Mouse (Mus musculus) megakaryocyte progenitor cell, adult 5-6 weeks (primary cell): ENCODE data around the gene Gm6993. TPM values are rescaled to one million over a fixed set of nuclear protein-coding genes. Genes with fewer than 3 reads are reported as not detected.

ENCODE experiments used
- ATAC-seq: replicated peaks from 2 replicates; pipeline ENCODE4 v1.8.0; 2016; ENCODE audit warnings: mild to moderate bottlenecking, moderate TSS enrichment, inconsistent platforms; ENCODE audit not compliant: poor library complexity
- total RNA-seq, 2 experiments: library from RNA; stranded (forward) in 1 of 2; stranded (reverse) in 1 of 2; fragments of 157-497, 149-512 nt in 1 of 2; fragments of 200-1000 nt in 1 of 2; gene quantifications; 2 replicates each; pipeline versions ENCODE4 v1.2.3 to v1.2.4; 2015 to 2017

Gene Gm6993
- total RNA-seq, 2 experiments from 2014 or later, result not detected

DNA sequence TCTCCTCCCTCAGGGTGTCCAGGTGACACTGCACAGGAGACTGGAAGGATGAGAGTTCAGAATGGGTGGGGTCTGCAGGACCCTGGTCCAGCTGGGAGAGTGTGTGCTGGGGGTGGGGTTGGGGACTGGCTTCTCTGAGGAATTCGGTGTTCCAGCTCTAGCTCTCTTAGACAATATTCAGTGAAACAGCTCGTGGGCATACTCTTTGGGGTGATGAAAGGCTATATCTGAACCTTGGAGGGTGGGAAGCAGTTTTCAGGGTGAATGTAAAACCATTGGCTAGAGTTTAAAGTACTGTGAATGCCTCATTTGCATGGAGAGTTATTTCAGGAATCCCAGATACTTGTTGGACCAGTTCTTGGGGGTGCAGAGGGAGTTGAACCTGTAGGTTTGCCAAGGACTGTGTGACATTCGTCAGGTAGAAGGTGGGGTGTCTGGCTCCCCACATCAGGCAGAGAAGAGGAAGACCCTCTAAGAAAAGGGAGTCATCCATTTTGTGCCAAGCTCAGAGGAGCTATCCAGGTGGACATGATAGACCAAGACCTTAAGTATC is 1.5 kb upstream of the Gm6993 start:
- no peak for ATAC-seq

DNA sequence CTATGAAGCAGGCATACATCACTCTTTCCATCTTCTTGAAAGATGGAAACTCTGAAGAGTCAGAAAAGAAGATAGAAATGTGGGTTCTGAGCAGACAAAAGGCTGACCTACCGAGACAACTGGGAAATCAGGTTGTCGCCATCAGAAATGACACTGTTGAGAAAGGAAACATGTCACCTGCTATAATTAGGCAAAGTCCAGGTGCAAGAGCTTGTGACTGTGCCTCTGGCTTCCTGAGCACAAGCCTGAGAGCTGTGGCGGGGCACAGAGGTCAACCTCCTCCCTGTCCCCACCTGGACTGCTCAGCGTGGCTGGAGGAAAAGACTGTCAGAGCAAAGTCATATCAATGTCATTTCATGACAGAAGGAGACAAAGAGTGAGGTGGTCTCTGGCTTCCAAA is 772 bp upstream of the Gm6993 start:
- ATAC-seq, result no peak

- no peak for ATAC-seq
These were observed 1.2 kb downstream of the Gm6993 start for GRCm38 (mm10) chr12:31241595-31242342.

- ATAC-seq, result no peak
These were observed 3.4 kb downstream of the Gm6993 start for GRCm38 (mm10) chr12:31244001-31244400.

- no peak for ATAC-seq
These were observed 4.1 kb downstream of the Gm6993 start for GRCm38 (mm10) chr12:31244691-31245090.

DNA sequence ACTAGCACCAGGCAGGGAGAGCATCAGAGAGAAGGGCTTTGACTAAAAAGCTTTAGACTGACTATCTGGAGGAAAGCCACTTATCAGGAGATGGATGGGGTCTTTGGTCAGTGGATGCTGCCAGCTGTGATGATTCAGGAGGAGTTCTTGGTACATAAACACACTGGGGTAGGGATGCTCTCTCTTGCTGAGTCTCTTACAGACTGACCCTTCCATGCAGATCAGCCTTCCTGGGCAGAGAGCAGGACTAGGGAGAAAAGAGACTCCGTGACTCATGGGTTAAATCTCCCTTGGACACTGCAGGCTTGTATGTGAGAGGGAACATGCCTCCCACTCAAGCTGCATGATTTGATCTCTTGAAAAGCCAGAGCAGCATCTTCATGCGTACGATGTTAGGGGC is 5.6 kb downstream of the Gm6993 start:
- no peak for ATAC-seq

DNA sequence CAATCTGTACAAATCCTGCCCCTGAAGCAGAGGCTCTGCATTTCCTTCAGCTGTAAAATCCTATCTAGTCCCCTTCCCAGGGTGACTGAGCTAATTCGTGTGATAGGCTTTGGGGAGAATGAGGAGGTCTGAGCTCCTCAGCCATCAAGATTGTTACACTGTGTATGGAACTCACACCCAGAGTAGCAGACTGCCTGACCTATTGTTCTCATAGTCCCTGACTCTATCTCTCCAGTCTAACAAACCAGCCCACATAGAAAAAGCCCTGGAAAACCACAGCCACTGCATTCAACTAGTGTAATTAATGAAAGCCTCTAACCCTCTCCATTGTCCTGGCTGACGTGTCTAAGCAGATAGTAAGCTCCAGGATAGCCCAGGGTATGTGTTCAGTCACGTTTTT is 6.0 kb downstream of the Gm6993 start:
- no peak for ATAC-seq

DNA sequence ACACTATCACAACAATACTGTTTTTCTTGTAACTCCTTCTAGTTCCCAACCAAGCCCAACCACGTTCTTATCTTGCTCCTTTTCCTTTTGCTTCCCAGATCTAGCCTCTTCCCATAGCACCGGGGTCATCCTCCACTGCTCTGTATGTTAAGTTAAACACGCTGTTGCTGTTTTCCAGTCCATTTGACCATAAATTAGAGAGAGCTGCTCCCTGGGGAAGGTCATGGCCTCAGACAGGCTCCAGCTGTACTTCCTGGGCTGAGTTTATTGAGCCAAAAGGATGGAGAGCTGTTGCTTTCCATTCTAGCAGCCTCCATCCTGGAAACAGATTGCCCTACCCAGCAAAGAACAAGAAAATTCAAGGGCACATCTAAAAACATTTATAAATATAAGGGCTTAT is 7.6 kb downstream of the Gm6993 start:
- ATAC-seq, result no peak

- no peak for ATAC-seq
These were observed 8.1 kb downstream of the Gm6993 start for GRCm38 (mm10) chr12:31248681-31249080.

GRCm38 (mm10) chr12:31252259-31252658 is 11.7 kb downstream of the Gm6993 start:
- ATAC-seq, result no peak

- ATAC-seq, result no peak
These were observed 14.4 kb downstream of the Gm6993 start for GRCm38 (mm10) chr12:31254978-31255377.

DNA sequence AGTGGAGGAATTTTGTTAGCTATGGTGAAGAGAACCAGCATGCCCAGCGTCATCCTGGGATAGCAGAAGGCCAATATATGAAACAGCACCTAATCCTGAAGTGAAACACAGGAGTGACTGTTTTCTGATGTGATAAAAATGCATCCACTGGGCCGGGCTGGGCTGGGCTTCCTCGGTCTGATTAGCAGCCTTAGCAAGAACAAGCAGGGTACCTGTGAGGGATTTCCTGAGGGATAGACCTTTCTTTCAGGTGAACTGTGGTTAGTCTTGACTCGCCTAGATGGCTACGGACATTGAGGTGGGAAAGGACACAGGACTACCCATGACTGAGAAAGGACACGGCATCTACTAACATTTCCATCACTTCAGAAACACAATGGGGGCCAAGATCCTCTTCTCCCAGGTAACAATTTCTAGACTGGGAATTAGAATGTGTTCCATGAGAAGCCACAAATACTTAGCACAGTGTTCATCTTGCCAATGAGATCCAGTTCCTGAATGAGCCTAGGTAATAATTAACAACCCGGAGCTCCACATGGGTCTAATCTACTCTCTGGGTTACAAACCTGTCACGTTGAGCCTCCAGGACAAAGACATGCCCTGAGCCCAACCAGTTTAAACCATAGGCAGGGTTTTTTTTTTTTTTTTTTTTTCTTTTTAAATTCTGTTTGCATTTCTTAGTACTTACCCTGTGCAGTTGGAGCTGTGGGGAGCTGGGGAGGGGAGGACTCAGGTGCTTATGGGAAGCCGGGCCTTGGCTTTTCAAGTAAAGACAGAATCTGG is 15.7 kb downstream of the Gm6993 start:
- ATAC-seq, result no peak

- no peak for ATAC-seq
These were observed 21.3 kb downstream of the Gm6993 start for GRCm38 (mm10) chr12:31261882-31262281.

DNA sequence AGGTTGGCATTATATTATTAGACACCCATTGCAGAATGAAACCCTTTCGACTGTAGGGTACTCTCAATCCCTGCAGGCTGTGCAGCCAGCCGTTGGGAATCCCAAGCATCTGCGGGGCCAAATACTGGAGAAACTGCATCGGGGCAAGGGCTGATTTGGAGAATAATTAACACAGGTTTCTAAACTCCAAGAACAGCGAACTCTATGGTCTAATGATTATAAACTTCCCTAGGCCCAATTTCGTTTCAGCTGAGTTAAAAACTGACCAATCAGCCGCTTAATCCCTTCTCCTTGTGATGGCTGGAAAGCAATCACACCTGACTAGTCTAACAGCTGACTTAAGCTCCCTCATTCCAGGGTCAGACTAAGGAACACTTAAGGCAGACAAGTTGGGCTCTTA is 23.4 kb downstream of the Gm6993 start:
- no peak for ATAC-seq

DNA sequence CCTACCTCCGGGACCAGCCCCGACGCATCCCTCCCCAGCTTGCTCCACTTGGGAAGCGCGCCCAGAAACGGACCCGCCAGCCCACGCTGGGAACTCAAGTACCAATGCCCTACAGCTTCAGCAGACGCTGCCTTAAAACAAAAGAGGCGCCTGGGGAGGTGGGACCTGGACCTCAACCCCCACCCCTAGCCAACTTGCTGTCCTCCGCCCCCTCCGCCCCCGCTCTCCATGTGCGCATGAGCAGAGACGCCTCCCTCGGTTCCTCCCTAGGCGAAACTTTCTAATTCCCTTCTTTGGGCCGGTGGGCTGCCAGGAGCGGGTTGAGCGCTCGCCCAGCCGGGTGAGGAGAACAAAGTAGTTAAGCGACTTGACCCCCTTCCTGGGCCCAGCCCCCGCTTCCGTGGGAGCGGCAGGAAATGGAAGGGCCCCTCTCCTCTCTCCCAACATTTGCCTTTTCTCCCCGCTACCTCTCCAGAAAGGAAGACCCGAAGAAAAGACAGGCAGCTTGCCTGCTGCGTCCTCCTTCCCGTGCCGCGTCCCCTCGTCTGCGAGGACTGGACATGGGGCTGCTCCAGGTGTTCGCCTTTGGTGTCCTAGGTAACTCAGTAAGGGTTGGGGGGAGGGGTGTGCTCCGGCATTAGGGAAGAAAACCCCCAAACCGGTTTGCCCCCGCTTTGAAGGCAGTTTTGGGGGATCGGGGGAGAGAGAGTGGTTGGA is 24.6 kb downstream of the Gm6993 start, which contains the start of gene Lamb1:
Gene Lamb1 (plus strand): TSS at position 230 of the 717 bp plus-strand sequence.
- no peak for ATAC-seq

GRCm38 (mm10) chr12:31265722-31266431 is 25.3 kb downstream of the Gm6993 start:
- no peak for ATAC-seq

- no peak for ATAC-seq
These were observed 26.1 kb downstream of the Gm6993 start for GRCm38 (mm10) chr12:31266686-31267085.

- no peak for ATAC-seq
These were observed 26.8 kb downstream of the Gm6993 start for GRCm38 (mm10) chr12:31267363-31267762.

DNA sequence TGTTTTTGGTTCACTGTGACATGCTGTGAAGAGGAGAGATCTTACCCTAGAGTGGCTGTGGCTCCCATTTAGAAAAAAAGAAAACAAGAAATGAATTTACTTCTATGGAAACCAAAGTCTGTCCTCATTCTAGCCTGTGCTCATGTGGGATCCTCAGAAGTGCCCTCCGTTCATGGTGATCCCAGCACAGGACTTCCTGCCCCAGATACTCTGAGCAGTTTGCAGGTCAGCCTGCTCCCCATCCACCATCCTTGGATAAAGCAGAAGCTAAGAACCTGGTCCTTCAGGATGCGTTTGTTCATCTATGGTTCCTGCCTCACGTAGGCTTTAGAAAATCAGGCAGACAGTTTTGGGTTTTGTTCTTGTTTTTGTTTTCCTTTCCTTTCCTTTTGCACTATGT is 27.7 kb downstream of the Gm6993 start:
- ATAC-seq, result no peak

DNA sequence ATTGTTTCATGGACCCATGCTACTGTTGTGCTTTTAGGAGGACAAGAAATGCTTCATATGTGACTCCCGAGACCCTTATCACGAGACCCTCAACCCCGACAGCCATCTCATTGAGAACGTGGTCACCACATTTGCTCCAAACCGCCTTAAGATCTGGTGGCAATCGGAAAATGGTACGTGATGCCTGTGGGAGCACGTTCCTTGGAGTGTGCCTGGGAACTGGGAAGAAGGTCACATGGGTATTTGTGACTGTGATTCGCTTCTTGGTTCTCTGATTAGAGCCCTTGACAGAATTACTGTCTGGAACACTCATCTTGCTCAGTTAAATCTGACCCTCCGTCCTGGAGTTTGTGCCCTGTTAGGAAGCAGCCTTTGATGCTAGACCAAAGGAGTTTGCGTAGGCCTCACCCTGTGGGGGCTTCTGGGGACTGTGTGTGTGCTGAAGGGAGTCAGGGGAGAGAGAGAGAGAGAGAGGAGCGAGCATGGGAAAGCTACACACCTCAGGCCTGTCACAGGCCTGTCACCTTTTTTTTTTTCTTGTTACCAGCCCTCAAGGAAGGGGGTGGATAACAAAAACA is 28.5 kb downstream of the Gm6993 start:
- no peak for ATAC-seq
